Mouse (Mus musculus) MEL (cell line): ENCODE measurements around the gene Osbpl3. TPM values are rescaled to one million over a fixed set of nuclear protein-coding genes. Genes with fewer than 3 reads are reported as not detected.

Source experiments
- DNase-seq: peaks from one replicate; pipeline ENCODE4 v3.0.0; 2011; ENCODE audit warnings: low read depth, low spot score
- H3K27ac ChIP-seq: 2 replicates; pipeline ENCODE4 v1.5.1; 2012; ENCODE audit warnings: low read depth, mild to moderate bottlenecking, control low read depth, low read length, moderate library complexity; ENCODE audit not compliant: control insufficient read depth
- H3K27me3 ChIP-seq, 2 experiments: fragments of 150-350 bp in 1 of 2; sonication (generic) in 1 of 2; 2 replicates each; pipeline ENCODE4 v1.6.1; 2012; ENCODE audit warnings: low read length in 2 of 2, mild to moderate bottlenecking in 2 of 2, improper control_type of control experiment in 1 of 2, moderate library complexity in 1 of 2; ENCODE audit not compliant: insufficient read depth in 2 of 2, control insufficient read depth in 1 of 2
- H3K36me3 ChIP-seq, 2 experiments: 2 replicates each; pipeline ENCODE4 v1.6.1; 2012 to 2014; ENCODE audit warnings: low read length in 2 of 2, improper control_type of control experiment in 1 of 2, inconsistent platforms in 1 of 2, mild to moderate bottlenecking in 1 of 2; ENCODE audit not compliant: insufficient read depth in 2 of 2, control insufficient read depth in 1 of 2
- H3K4me1 ChIP-seq, 2 experiments: fragments of 150-350 bp in 1 of 2; sonication (generic) in 1 of 2; 2 replicates each; pipeline ENCODE4 v1.6.1; 2012; ENCODE audit warnings: low read length in 2 of 2, improper control_type of control experiment in 1 of 2, mild to moderate bottlenecking in 1 of 2; ENCODE audit not compliant: insufficient read depth in 2 of 2, control insufficient read depth in 1 of 2
- H3K4me3 ChIP-seq, 2 experiments: fragments of 150-350 bp in 1 of 2; sonication (generic) in 1 of 2; 2 replicates each; pipeline ENCODE4 v1.5.1; 2012; ENCODE audit warnings: low read depth in 2 of 2, low read length in 2 of 2, mild to moderate bottlenecking in 2 of 2, moderate library complexity in 2 of 2, control low read depth in 1 of 2, improper control_type of control experiment in 1 of 2; ENCODE audit not compliant: control insufficient read depth in 1 of 2, insufficient read depth in 1 of 2
- H3K79me2 ChIP-seq: 2 replicates; pipeline ENCODE4 v1.6.1; 2012; ENCODE audit warnings: mild to moderate bottlenecking, low read length, moderate library complexity; ENCODE audit not compliant: control insufficient read depth, poor library complexity, insufficient read depth
- H3K9ac ChIP-seq: 2 replicates; pipeline ENCODE4 v1.6.1; 2012; ENCODE audit warnings: low read depth, mild to moderate bottlenecking, control low read depth, low read length, moderate library complexity; ENCODE audit not compliant: control insufficient read depth, poor library complexity, severe bottlenecking
- H3K9me3 ChIP-seq: fragments of 150-350 bp; sonication (generic); replicated peaks from 2 replicates; pipeline ENCODE4 v1.6.1; 2012; ENCODE audit warnings: mild to moderate bottlenecking, low read length, improper control_type of control experiment, moderate library complexity; ENCODE audit not compliant: insufficient read depth
- CHD2 ChIP-seq: IDR thresholded peaks from 2 replicates; pipeline ENCODE4 v1.6.1; 2011; ENCODE audit warnings: low read length, improper control_type of control experiment
- E2F4 ChIP-seq: IDR thresholded peaks from 2 replicates; pipeline ENCODE4 v1.6.1; 2011; ENCODE audit warnings: low read depth, low read length, improper control_type of control experiment, borderline replicate concordance
- EP300 ChIP-seq, 2 experiments: IDR thresholded peaks; 2 replicates each; pipeline ENCODE4 v1.6.1; 2011; ENCODE audit warnings: improper control_type of control experiment in 2 of 2, low read length in 2 of 2, low read depth in 1 of 2, mild to moderate bottlenecking in 1 of 2
- GATA1 ChIP-seq: IDR thresholded peaks from 2 replicates; pipeline ENCODE4 v1.6.1; 2011; ENCODE audit warnings: low read depth, low read length, improper control_type of control experiment
- HCFC1 ChIP-seq: IDR thresholded peaks from 2 replicates; pipeline ENCODE4 v1.6.1; 2012; ENCODE audit warnings: low read depth, mild to moderate bottlenecking, inconsistent platforms, low read length, improper control_type of control experiment, moderate library complexity
- MAX ChIP-seq: IDR thresholded peaks from 2 replicates; pipeline ENCODE4 v1.6.1; 2011; ENCODE audit warnings: low read length, improper control_type of control experiment
- MEF2A ChIP-seq: IDR thresholded peaks from 2 replicates; pipeline ENCODE4 v1.6.1; 2014; ENCODE audit warnings: low read depth, mild to moderate bottlenecking, inconsistent platforms, low read length, improper control_type of control experiment; ENCODE audit not compliant: poor library complexity, insufficient replicate concordance, severe bottlenecking; ENCODE audit errors: extremely low read depth
- MYB ChIP-seq: IDR thresholded peaks from 2 replicates; pipeline ENCODE4 v1.6.1; 2011; ENCODE audit warnings: mild to moderate bottlenecking, low read depth, low read length, improper control_type of control experiment
- RAD21 ChIP-seq: IDR thresholded peaks from 2 replicates; pipeline ENCODE4 v1.6.1; 2011; ENCODE audit warnings: mild to moderate bottlenecking, low read depth, low read length, improper control_type of control experiment
- TAL1 ChIP-seq: IDR thresholded peaks from 2 replicates; pipeline ENCODE4 v1.6.1; 2012; ENCODE audit warnings: mild to moderate bottlenecking, inconsistent platforms, low read length, moderate library complexity, mixed read lengths
- polyA plus RNA-seq, 2 experiments: library from polyadenylated mRNA; stranded (reverse) in 1 of 2; unstranded in 1 of 2; fragments of >175 nt in 1 of 2; fragments of >200 nt in 1 of 2; gene quantifications; 2 replicates each; pipeline versions ENCODE4 v1.2.1 to v1.2.4; 2012; ENCODE audit warnings: low replicate concordance in 2 of 2, low read depth in 1 of 2; ENCODE audit not compliant: insufficient read length in 2 of 2, insufficient read depth in 1 of 2, missing spikeins in 1 of 2
- total RNA-seq: library from RNA; depleted of rRNA; stranded (reverse); fragments of 300-350 nt; gene quantifications from 2 replicates; pipeline ENCODE4 v1.2.3, GENCODE M21; 2012

Gene Osbpl3
- total and polyA plus RNA-seq, 3 experiments = 4.9 to 5.6 TPM; not detected in 1

- TF ChIP-seq E2F4 (no peak), CHD2 (no peak), HCFC1 (no peak)
- TF ChIP-seq, all 39 proteins: peak for 13
Measured at GRCm38 (mm10) chr6:50381504-50382091, 74.4 kb downstream of the Osbpl3 start (continued).

- Histone ChIP-seq H3K4me1 (peaks cover 16 to 17% of the 10 kb centered on the region in 2 experiments), H3K9me3 (no peaks in the 10 kb centered on the region), H3K36me3 (peaks cover 0 to 16% of the 10 kb centered on the region in 2 experiments; a peak in 2 of 4 replicates), H3K79me2 (no peaks in the 10 kb centered on the region), H3K27ac (no peak overlapping the region), H3K9ac (no peak overlapping the region), H3K4me3 (no peak overlapping the region), H3K27me3 (no peaks in the 10 kb centered on the region)
- TF ChIP-seq MEF2A = no peak
- no peak for TF ChIP-seq MYB
- no peak for TF ChIP-seq E2F4
- TF ChIP-seq RAD21 = no peak
- DNase-seq = no peak
Measured at GRCm38 (mm10) chr6:50379740-50380139, 76.3 kb downstream of the Osbpl3 start.

- TF ChIP-seq EP300 (IDR thresholded peaks at IDR 0.05; ENCODE audit: low read depth in 1 of 2, low read length in 2 of 2) (no peak), GATA1 (no peak), MAX (no peak), TAL1 (no peak)
- H3K79me2 ChIP-seq = no peaks in the 10 kb centered on the region
- no peak overlapping the region for H3K27ac ChIP-seq
- peaks cover 16 to 17% of the 10 kb centered on the region in 2 experiments for H3K4me1 ChIP-seq
- no peak for DNase-seq
- H3K9ac ChIP-seq = no peak overlapping the region
- no peak overlapping the region for H3K4me3 ChIP-seq
- no peaks in the 10 kb centered on the region for H3K27me3 ChIP-seq
- H3K9me3 ChIP-seq = no peaks in the 10 kb centered on the region
- peaks cover 0 to 16% of the 10 kb centered on the region in 2 experiments; a peak in 2 of 4 replicates for H3K36me3 ChIP-seq
Measured at GRCm38 (mm10) chr6:50379136-50379535, 76.9 kb downstream of the Osbpl3 start.
